Mouse (Mus musculus): ENCODE results near the gene Olfr1451.
"Not testable (repeated sequence)": the region's sequence is repeated elsewhere in the genome, so short reads cannot be mapped to it uniquely, and the experiment has no call there.

Olfr1451 gene

GRCm38 (mm10) chr19:12994714-12995113, at the start of gene Olfr1451:
Gene Olfr1451 (plus strand): TSS chr19:12995014.
- no peak for DNase-seq (ENCODE audit: low spot score)

GRCm38 (mm10) chr19:12949958-12950357, 44.9 kb upstream of the Olfr1451 start, which contains the start of gene Olfr1450:
Gene Olfr1450 (plus strand): TSS chr19:12950258.
- no peak for DNase-seq (ENCODE audit: low spot score)

GRCm38 (mm10) chr19:12970082-12970481, 24.7 kb upstream of the Olfr1451 start:
- DNase-seq (ENCODE audit: low spot score) = not testable (repeated sequence)

GRCm38 (mm10) chr19:12992316-12992715, 2.5 kb upstream of the Olfr1451 start:
- not testable (repeated sequence) for DNase-seq (ENCODE audit: low spot score)

- no peak for DNase-seq (ENCODE audit: low spot score)
Observed at GRCm38 (mm10) chr19:13028227-13028626, 33.4 kb downstream of the Olfr1451 start, which contains the start of gene Olfr1453. Gene Olfr1453 (minus strand): TSS chr19:13028327.
